In genomic region chr14:86261640-86262230, GRCm38 (mm10) we compare ENCODE assay signal across 15 mouse cellular contexts.
A peak's percentile ranks its signal among the peaks of the same experiment; 100 is the strongest.
DNase-seq lines count a peak whose midpoint lies in the region; ATAC-seq and TF ChIP-seq lines count a peak whose summit lies in the region.
"Had no signal": no experiment of that assay in that cellular context is flagged by ENCODE, and none has a peak within 500 bp of the region (broad histone marks: within the 10 kb centered on the region; RNA-seq: fewer than 3 reads in every experiment).

No protein-coding gene starts in this region.

- no peak overlapping the region; the same call in 1 of the 2 replicates for H3K9ac ChIP-seq in forebrain, postnatal 0 days
- H3K9ac ChIP-seq in midbrain, embryonic 13.5 days (replicated peaks): no peak overlapping the region
- H3K9ac ChIP-seq in stomach, postnatal 0 days (ENCODE audit: low read length): no peak overlapping the region
- H3K9ac ChIP-seq: liver, embryonic 14.5 days; stomach, embryonic 15.5 days had no signal

- H3K27me3 ChIP-seq in forebrain, postnatal 0 days (ENCODE audit: insufficient read depth, low read length): no peaks in the 10 kb centered on the region
- no peaks in the 10 kb centered on the region for H3K27me3 ChIP-seq in midbrain, embryonic 13.5 days
- H3K27me3 ChIP-seq in stomach, postnatal 0 days (ENCODE audit: control insufficient read depth, insufficient read depth, low read length): no peaks in the 10 kb centered on the region
- H3K27me3 ChIP-seq: stomach, embryonic 15.5 days had no signal

- no peaks in the 10 kb centered on the region for H3K36me3 ChIP-seq in forebrain, postnatal 0 days (ENCODE audit: insufficient read depth)
- H3K36me3 ChIP-seq in midbrain, embryonic 13.5 days: no peaks in the 10 kb centered on the region
- no peaks in the 10 kb centered on the region for H3K36me3 ChIP-seq in stomach, postnatal 0 days (ENCODE audit: control insufficient read depth, insufficient read depth, low read length)
- H3K36me3 ChIP-seq: stomach, embryonic 15.5 days had no signal

- peaks cover 11% of the 10 kb centered on the region; the same call in 1 of the 2 replicates for H3K4me1 ChIP-seq in forebrain, postnatal 0 days (ENCODE audit: insufficient read depth)
- peaks cover 15% of the 10 kb centered on the region for H3K4me1 ChIP-seq in midbrain, embryonic 13.5 days (replicated peaks)
- H3K4me1 ChIP-seq in stomach, postnatal 0 days (replicated peaks; ENCODE audit: control insufficient read depth, insufficient read depth): no peaks in the 10 kb centered on the region
- H3K4me1 ChIP-seq: stomach, embryonic 15.5 days had no signal

- DNase-seq in layer of hippocampus, adult 11-12 months (ENCODE audit: low spot score): peak; percentile 27
- DNase-seq in layer of hippocampus, postnatal 25 days (ENCODE audit: extremely low spot score in 1 of 2, low spot score in 1 of 2): no peak
- peak; percentile 28 for DNase-seq in brain, embryonic 18.5 days (ENCODE audit: low read depth, low spot score)
- peak; percentile 59 for DNase-seq in forebrain, postnatal 0 days
- no peak for DNase-seq in stomach, postnatal 0 days (ENCODE audit: low spot score)
- DNase-seq in adrenal gland, adult 2 months: no peak
- no peak for DNase-seq in spleen, adult 18-20 months
- DNase-seq: cerebellum, adult 11 months; heart, adult 11 months; heart, postnatal 36 days had no signal

- peak; percentile 78 for ATAC-seq in forebrain, postnatal 0 days
- peak; percentile 79 for ATAC-seq in midbrain, embryonic 13.5 days
- ATAC-seq in stomach, postnatal 0 days (ENCODE audit: low FRiP score, low TSS enrichment): no peak
- ATAC-seq: CD4-positive, CD25-positive, alpha-beta regulatory T cell, adult 4 months; Patski had no signal

- no peaks in the 10 kb centered on the region for H3K9me3 ChIP-seq in forebrain, postnatal 0 days (ENCODE audit: low read length)
- H3K9me3 ChIP-seq in midbrain, embryonic 13.5 days: no peaks in the 10 kb centered on the region
- H3K9me3 ChIP-seq in stomach, postnatal 0 days (ENCODE audit: control insufficient read depth, low read length): no peaks in the 10 kb centered on the region
- H3K9me3 ChIP-seq: stomach, embryonic 15.5 days had no signal

- TF ChIP-seq CTCF in forebrain, postnatal 0 days (IDR thresholded peaks at IDR 0.05; ENCODE audit: low read depth): no peak
- no peak for TF ChIP-seq CTCF in stomach, postnatal 0 days (IDR thresholded peaks at IDR 0.05; ENCODE audit: low read depth)

- H3K4me3 ChIP-seq in forebrain, postnatal 0 days (ENCODE audit: low read depth, low read length): peak overlapping the region; percentile 14; the same call in 1 of the 2 replicates
- no peak overlapping the region for H3K4me3 ChIP-seq in midbrain, embryonic 13.5 days (replicated peaks)
- H3K4me3 ChIP-seq in stomach, postnatal 0 days (ENCODE audit: low read depth, low read length): no peak overlapping the region
- H3K4me3 ChIP-seq: stomach, embryonic 15.5 days had no signal

- WGBS in forebrain, postnatal 0 days: 20% methylated on average over 8 of the region's 8 CpGs
- WGBS in midbrain, embryonic 13.5 days: 57% methylated on average over 8 of the region's 8 CpGs
- WGBS in stomach, postnatal 0 days: 42% methylated on average over 8 of the region's 8 CpGs

- H3K4me2 ChIP-seq in forebrain, postnatal 0 days (ENCODE audit: low read depth): peak overlapping the region; percentile 15
- H3K4me2 ChIP-seq in midbrain, embryonic 13.5 days (replicated peaks): no peak overlapping the region
- no peak overlapping the region for H3K4me2 ChIP-seq in stomach, postnatal 0 days (replicated peaks; ENCODE audit: low read depth)
- H3K4me2 ChIP-seq: stomach, embryonic 15.5 days had no signal

- no peak for TF ChIP-seq EP300 in stomach, postnatal 0 days (optimal IDR thresholded peaks at IDR 0.05)

- 0 out of 2 replicates have a peak overlapping the region, but pooled peaks have one; percentile 5 for H3K27ac ChIP-seq in forebrain, postnatal 0 days (ENCODE audit: low read depth, low read length)
- peak overlapping the region; percentile 19; the same call in 1 of the 2 replicates for H3K27ac ChIP-seq in midbrain, embryonic 13.5 days
- no peak overlapping the region for H3K27ac ChIP-seq in stomach, postnatal 0 days (replicated peaks)
- H3K27ac ChIP-seq: liver, embryonic 14.5 days; stomach, embryonic 15.5 days had no signal

Comparison
In these comparisons a context has a peak if more than half of its experiments do, and no peak if none do; other contexts are left out.
1. DNase-seq: peak in layer of hippocampus, adult 11-12 months (single experiment), brain, embryonic 18.5 days (single experiment) and forebrain, postnatal 0 days (single experiment); none in layer of hippocampus, postnatal 25 days (0 of 2), stomach, postnatal 0 days (single experiment), adrenal gland, adult 2 months (single experiment) and spleen, adult 18-20 months (0 of 2).